Mouse (Mus musculus) kidney, adult 2 months (tissue): ENCODE measurements at regions not wholly inside any gene's neighbourhood (a gene's known extent, or its start where the extent isn't known, plus 50 kb on each side); places are given as distances from the start of the nearest gene placed in this dataset.

Source experiments
- DNase-seq: peaks from one replicate; pipeline ENCODE4 v3.0.0; 2021
- H3K27ac ChIP-seq: fragments of 200-500 bp; 2 replicates; pipeline ENCODE4 v1.5.1; 2012; ENCODE audit warnings: low read depth, low read length, control low read depth, inconsistent platforms; ENCODE audit not compliant: insufficient read depth
- H3K27me3 ChIP-seq: fragments of 200-500 bp; replicated peaks from 2 replicates; pipeline ENCODE4 v1.6.1; 2012; ENCODE audit warnings: mild to moderate bottlenecking, moderate library complexity, low read length, inconsistent platforms; ENCODE audit not compliant: control insufficient read depth, insufficient read depth
- H3K36me3 ChIP-seq: fragments of 200-500 bp; 2 replicates; pipeline ENCODE4 v1.6.1; 2012; ENCODE audit warnings: mild to moderate bottlenecking, moderate library complexity, low read length, inconsistent platforms; ENCODE audit not compliant: control insufficient read depth, insufficient read depth
- H3K4me1 ChIP-seq: fragments of 200-500 bp; 2 replicates; pipeline ENCODE4 v1.6.1; 2011; ENCODE audit warnings: low read length; ENCODE audit not compliant: control insufficient read depth, insufficient read depth
- H3K4me3 ChIP-seq: fragments of 200-500 bp; 2 replicates; pipeline ENCODE4 v1.5.1; 2011; ENCODE audit warnings: mild to moderate bottlenecking, low read depth, low read length, control low read depth; ENCODE audit not compliant: insufficient read depth
- CTCF ChIP-seq: fragments of 200-500 bp; conservative IDR thresholded peaks from 2 replicates; pipeline ENCODE4 v1.5.1; 2011; ENCODE audit warnings: low read depth, mild to moderate bottlenecking, control low read depth, low read length, moderate library complexity, mixed read lengths; ENCODE audit not compliant: insufficient read depth, insufficient read length
- POLR2A ChIP-seq: fragments of 200-500 bp; IDR thresholded peaks from one replicate; pipeline ENCODE4 v1.6.1; 2011; ENCODE audit warnings: low read depth, low read length, control low read depth
- WGBS: fragments of 180-500 bp; shearing (Covaris S2); methylation state at CpG from one replicate; pipeline ENCODE4 v1.1.7; 2018; 5-methylcytosine and 5-hydroxymethylcytosine counted together

DNA sequence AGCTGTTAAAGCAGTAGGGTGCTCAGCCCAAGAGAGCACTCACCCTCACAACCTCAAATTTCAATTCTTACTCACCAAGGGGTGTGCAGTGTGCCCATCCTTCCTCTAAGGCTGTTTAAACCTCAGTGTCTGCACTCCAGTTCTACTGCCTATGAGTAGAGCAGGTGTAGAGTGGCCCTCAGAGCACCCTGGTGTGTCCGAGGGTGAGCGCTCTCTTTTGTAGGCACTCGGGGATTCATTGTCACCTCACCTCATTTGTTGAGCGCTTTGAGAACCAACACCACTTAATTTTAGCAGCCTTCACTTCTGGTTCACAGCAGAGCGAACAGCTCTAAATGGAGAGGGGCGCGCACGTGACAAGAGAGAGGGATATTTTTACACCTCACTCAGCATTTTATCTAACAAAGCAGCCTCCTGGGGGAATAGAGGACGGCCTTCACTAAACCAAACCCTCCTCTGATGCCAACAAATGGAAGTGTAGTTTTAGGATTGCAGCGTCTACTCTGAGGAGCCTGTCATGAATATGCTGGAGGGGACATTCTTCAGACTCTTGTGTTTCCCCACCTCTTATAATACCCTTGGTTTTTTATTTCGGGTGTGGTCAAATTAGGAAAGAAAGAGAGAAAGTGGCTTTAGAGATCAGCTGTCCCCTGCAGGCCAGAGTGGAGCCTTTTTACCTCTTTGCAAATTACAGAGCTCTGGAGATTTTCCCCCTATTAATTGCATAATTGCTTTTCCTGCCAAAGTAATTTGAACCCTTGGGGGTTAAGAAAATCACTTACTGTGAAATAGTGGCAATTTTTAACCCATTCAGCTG lies 78.2 kb upstream of the D1Pas1 start:
- no peak overlapping the region for H3K27ac ChIP-seq
- no peak overlapping the region for H3K4me3 ChIP-seq
- H3K27me3 ChIP-seq, result no peaks in the 10 kb centered on the region; the same call in 1 of the 2 replicates
- DNase-seq, result no peak
- 46% methylated on average over 11 of the region's 11 CpGs for WGBS
- no peak for TF ChIP-seq CTCF
- no peak for TF ChIP-seq POLR2A
- H3K4me1 ChIP-seq, result peaks cover 2% of the 10 kb centered on the region; the same call in 1 of the 2 replicates
- H3K36me3 ChIP-seq, result no peaks in the 10 kb centered on the region

DNA sequence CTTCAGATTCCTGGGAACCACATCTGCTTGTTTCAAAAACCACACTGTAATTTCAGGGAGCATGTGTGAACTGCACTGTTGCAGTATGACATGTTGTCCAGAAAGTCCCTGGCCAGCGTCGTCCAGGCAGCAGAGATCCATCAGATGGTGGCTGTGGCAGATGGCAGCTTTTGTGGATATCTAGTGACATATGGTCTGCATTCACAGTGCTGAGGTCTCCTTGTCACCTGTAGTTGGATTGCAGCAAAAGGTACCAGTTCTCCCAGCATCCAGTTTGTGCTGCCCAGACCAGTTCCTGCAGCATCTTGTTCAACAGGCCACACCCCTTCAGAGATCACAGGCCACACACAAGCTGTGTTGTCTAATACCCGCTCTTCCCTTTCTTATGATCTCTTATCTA lies 80.1 kb upstream of the D1Pas1 start:
- no peak overlapping the region for H3K4me3 ChIP-seq
- no peak for TF ChIP-seq CTCF
- no peak for TF ChIP-seq POLR2A
- H3K4me1 ChIP-seq, result peaks cover 2% of the 10 kb centered on the region; the same call in 1 of the 2 replicates
- no peaks in the 10 kb centered on the region; the same call in 1 of the 2 replicates for H3K27me3 ChIP-seq
- H3K27ac ChIP-seq, result no peak overlapping the region
- DNase-seq, result no peak
- WGBS, result 71% methylated on average over 3 of the region's 3 CpGs
- H3K36me3 ChIP-seq, result no peaks in the 10 kb centered on the region

DNA sequence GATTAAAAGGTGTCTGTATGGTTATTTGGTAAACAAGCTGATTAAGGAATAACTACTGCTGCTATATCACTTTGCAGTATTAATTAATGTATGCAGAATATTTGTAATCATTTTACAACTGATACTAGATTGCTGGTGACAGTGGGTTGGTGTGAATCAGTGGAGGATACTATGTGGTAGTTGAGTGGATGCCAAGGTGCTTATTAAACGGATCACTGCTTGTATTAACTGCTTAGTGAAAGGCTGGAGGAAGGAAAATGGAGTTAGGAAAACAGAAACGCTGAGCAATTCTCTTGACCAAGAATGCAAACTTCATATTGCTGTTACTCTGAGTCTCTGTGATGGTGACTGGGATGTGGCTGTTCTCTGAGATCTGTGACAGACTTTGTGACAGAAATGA lies 86.8 kb upstream of the D1Pas1 start:
- DNase-seq, result no peak
- 42% methylated on average over 2 of the region's 2 CpGs for WGBS
- Histone ChIP-seq H3K36me3 (no peaks in the 10 kb centered on the region), H3K4me3 (no peak overlapping the region), H3K27ac (no peak overlapping the region), H3K4me1 (no peaks in the 10 kb centered on the region), H3K27me3 (no peaks in the 10 kb centered on the region)
- no peak for TF ChIP-seq POLR2A

DNA sequence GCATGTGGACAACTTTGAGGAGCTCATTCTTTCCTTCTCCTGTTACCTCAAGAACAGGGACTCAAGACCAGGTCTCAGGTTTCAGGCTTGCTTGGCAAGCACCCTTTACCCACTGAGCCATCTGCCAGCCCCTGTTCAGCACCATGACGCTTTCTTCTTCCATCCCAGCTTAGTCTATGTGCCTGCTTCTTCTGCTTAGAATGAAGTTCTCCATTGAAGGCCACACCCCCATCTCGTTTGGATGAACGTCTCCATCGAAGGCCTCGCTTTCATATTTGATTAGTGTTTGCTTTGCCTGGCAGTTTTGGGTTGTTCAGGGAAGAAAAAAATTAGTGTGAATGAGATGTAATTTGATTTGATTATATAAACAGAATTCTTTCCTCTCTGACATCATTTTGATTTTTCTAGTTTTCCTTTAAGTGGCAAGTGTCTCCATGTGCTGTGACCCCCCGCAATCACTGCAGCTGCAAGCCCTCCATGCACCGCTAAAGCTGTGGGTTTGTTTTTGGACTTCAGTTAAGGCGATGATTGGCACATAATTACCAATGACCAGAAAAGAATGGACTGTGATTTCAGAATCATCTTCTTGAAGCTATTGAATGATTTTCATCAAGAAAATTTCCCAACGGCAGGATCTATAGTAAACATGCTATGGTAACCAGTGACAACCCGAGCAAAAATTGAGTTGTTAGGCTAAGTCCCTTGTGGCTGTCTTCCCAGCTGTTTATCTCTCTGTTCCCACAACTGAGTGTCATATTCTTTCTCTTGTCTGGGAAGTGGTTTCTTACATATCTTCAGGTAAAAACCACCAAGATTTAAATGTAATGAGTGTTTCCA lies 106.4 kb upstream of the D1Pas1 start:
- 87% methylated on average over 10 of the region's 10 CpGs for WGBS
- Histone ChIP-seq H3K36me3 (no peaks in the 10 kb centered on the region), H3K4me1 (no peaks in the 10 kb centered on the region), H3K4me3 (no peak overlapping the region), H3K27ac (no peak overlapping the region), H3K27me3 (no peaks in the 10 kb centered on the region; the same call in 1 of the 2 replicates)
- DNase-seq, result no peak
- TF ChIP-seq CTCF, result no peak
- no peak for TF ChIP-seq POLR2A

DNA sequence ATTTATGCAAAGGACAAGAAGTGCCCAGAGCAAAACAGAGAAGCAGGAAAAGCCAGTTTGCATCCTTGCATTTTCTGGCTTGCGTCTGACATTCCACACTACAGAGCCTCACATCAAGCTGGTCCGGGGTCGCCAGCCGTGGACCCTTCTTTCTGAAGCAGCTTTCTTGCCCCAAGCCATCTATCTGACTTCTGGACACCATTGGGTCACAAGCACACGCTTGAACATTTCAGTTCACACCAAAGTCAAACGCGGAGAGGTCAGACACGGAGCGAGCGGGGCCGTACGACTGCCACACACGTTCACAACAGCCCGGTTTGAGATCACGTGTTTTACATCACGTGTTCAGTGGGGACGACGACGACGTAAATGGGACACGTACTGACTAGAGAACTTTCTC lies 108.9 kb upstream of the D1Pas1 start:
- Histone ChIP-seq H3K4me1 (no peaks in the 10 kb centered on the region), H3K4me3 (no peak overlapping the region), H3K36me3 (no peaks in the 10 kb centered on the region), H3K27me3 (no peaks in the 10 kb centered on the region), H3K27ac (no peak overlapping the region)
- 91% methylated on average over 21 of the region's 21 CpGs for WGBS
- TF ChIP-seq CTCF (no peak), POLR2A (no peak)
- no peak for DNase-seq

DNA sequence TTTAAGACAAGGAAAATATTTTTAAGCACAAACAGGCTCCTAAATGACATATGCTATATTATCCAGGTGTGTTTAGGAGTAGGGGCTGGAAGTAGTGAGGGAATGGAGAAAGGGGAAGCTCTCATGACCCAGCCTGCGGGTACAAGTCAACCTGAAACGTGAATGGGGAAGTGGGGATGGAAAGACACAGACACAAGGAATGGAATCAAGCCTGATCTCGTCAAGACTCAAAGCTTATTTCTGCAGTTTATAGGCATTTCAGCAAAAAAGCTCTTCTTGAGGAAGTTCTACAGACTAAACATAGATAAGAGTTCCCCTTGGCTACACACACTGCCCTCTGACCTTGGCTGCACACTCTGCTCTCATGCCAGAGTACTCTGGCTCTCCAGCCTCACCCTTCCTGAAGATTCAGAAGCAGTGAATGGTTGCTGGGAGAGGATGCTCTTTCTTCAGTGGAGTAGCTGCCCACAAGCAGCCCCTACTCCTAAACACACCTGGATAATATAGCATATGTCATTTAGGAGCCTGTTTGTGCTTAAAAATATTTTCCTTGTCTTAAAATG lies 106.4 kb upstream of the Rrp15 start:
- Histone ChIP-seq H3K4me1 (no peaks in the 10 kb centered on the region), H3K4me3 (no peak overlapping the region), H3K36me3 (no peaks in the 10 kb centered on the region), H3K27ac (no peak overlapping the region), H3K27me3 (no peaks in the 10 kb centered on the region)
- WGBS, result 68% methylated on average over 3 of the region's 3 CpGs
- TF ChIP-seq CTCF, result no peak
- no peak for DNase-seq

DNA sequence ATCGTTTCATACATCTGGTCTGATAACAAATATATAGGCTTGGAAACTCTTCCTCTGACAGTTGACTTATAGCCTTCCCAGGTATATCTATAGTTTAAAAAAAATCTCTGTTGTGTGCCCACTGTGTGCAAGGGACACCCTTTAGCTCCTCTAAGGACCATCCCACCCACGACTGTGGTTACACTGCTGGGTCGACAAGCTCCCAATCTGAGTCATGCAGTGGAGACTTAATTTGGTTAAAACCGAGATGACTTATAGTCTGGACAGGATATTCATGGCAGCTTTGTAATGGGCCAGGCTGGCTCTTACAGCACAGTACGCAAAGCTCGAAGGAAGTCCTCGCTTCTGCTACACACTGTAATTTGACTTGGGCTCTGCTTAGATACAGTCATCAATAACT lies 96.1 kb upstream of the Rrp15 start:
- Histone ChIP-seq H3K4me3 (no peak overlapping the region), H3K4me1 (no peaks in the 10 kb centered on the region), H3K27ac (no peak overlapping the region), H3K27me3 (0 out of 2 replicates have a peak, but pooled peaks cover 1% of the 10 kb centered on the region), H3K36me3 (no peaks in the 10 kb centered on the region)
- TF ChIP-seq CTCF (no peak), POLR2A (no peak)
- DNase-seq, result no peak
- WGBS, result 89% methylated on average over 7 of the region's 7 CpGs
